Mouse (Mus musculus): ENCODE measurements around the gene F11r. TPM values are rescaled to one million over a fixed set of nuclear protein-coding genes. Genes with fewer than 3 reads are reported as not detected.

F11r gene
- polyA plus RNA-seq (2012; rRNA removed), result 108 and 149 TPM in 2 replicates

- peak; percentile 95 for DNase-seq
- 2% methylated on average over 46 of the region's 46 CpGs for WGBS
- TF ChIP-seq CTCF (IDR thresholded peaks at IDR 0.05; ENCODE audit: insufficient read depth, low read length), result no peak
- peak; percentile 97 for TF ChIP-seq POLR2A (IDR thresholded peaks at IDR 0.05; ENCODE audit: borderline replicate concordance, extremely low read depth, low read depth, low read length)
- peak within 1 kb of the TSS; percentile 82 for H3K4me3 ChIP-seq (replicated peaks; ENCODE audit: extremely low read depth, low read depth, low read length)
- H3K4me1 ChIP-seq (ENCODE audit: control insufficient read depth, insufficient read depth, low read length), result peaks cover 16% of the 10 kb centered on the region
Measured at GRCm38 (mm10) chr1:171437264-171438013, at the start of gene F11r. F11r (plus strand) TSS chr1:171437535.

GRCm38 (mm10) chr1:171388376-171389102 is 48.8 kb upstream of the F11r start, which contains the start of gene Arhgap30:
Arhgap30 (plus strand) TSS chr1:171388954.
- TF ChIP-seq POLR2A (IDR thresholded peaks at IDR 0.05; ENCODE audit: borderline replicate concordance, extremely low read depth, low read depth, low read length) (peak; percentile 56; the same call in 1 of the 2 replicates), CTCF (IDR thresholded peaks at IDR 0.05; ENCODE audit: insufficient read depth, low read length) (no peak)
- 62% methylated on average over 15 of the region's 15 CpGs for WGBS
- no peak for DNase-seq

DNA sequence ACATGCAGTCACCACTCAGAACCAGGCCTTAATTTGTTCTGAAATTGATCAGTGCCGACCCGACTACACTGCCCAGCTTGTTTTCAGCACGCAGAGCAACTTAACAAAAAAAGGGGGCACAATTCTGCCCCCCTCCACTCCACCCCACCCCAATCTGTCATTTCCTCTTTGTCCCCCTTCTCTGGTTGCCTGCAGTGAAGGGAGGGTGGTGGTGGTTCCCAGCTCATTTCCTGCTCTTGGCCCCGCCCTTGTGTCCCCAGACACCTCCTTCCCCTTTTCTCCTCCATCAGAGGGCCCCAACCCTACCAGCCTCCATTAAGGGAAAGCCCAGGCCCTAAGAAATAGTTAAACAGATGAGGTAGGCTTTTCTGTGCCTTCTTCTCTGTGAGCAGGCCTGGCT is 47.2 kb upstream of the F11r start:
- H3K4me3 ChIP-seq (replicated peaks; ENCODE audit: extremely low read depth, low read depth, low read length), result peak overlapping the region; percentile 43
- H3K4me1 ChIP-seq (ENCODE audit: control insufficient read depth, insufficient read depth, low read length), result no peaks in the 10 kb centered on the region
- TF ChIP-seq POLR2A (IDR thresholded peaks at IDR 0.05; ENCODE audit: borderline replicate concordance, extremely low read depth, low read depth, low read length), result no peak
- no peak for TF ChIP-seq CTCF (IDR thresholded peaks at IDR 0.05; ENCODE audit: insufficient read depth, low read length)
- 56% methylated on average over 4 of the region's 4 CpGs for WGBS
- no peak for DNase-seq

More at GRCm38 (mm10) chr1:171388376-171389102, 48.8 kb upstream of the F11r start, which contains the start of gene Arhgap30:
- Histone ChIP-seq H3K4me3 (replicated peaks; ENCODE audit: extremely low read depth, low read depth, low read length) (peak within 1 kb of the TSS; percentile 43), H3K4me1 (ENCODE audit: control insufficient read depth, insufficient read depth, low read length) (no peaks in the 10 kb centered on the region)

- WGBS, result 72% methylated on average over 4 of the region's 4 CpGs
- Histone ChIP-seq H3K4me3 (replicated peaks; ENCODE audit: extremely low read depth, low read depth, low read length) (no peak overlapping the region), H3K4me1 (ENCODE audit: control insufficient read depth, insufficient read depth, low read length) (no peaks in the 10 kb centered on the region)
- TF ChIP-seq CTCF (IDR thresholded peaks at IDR 0.05; ENCODE audit: insufficient read depth, low read length) (no peak), POLR2A (IDR thresholded peaks at IDR 0.05; ENCODE audit: borderline replicate concordance, extremely low read depth, low read depth, low read length) (no peak)
- DNase-seq, result no peak
Measured at GRCm38 (mm10) chr1:171401821-171402220, 35.5 kb upstream of the F11r start.

GRCm38 (mm10) chr1:171402991-171403390 is 34.3 kb upstream of the F11r start:
- H3K4me1 ChIP-seq (ENCODE audit: control insufficient read depth, insufficient read depth, low read length), result no peaks in the 10 kb centered on the region
- H3K4me3 ChIP-seq (replicated peaks; ENCODE audit: extremely low read depth, low read depth, low read length), result no peak overlapping the region
- no peak for DNase-seq
- TF ChIP-seq POLR2A (IDR thresholded peaks at IDR 0.05; ENCODE audit: borderline replicate concordance, extremely low read depth, low read depth, low read length), result no peak
- no peak for TF ChIP-seq CTCF (IDR thresholded peaks at IDR 0.05; ENCODE audit: insufficient read depth, low read length)
- 78% methylated on average over 9 of the region's 9 CpGs for WGBS

GRCm38 (mm10) chr1:171407263-171407662 is 30.1 kb upstream of the F11r start:
- TF ChIP-seq POLR2A (IDR thresholded peaks at IDR 0.05; ENCODE audit: borderline replicate concordance, extremely low read depth, low read depth, low read length), result no peak
- WGBS, result 74% methylated on average over 5 of the region's 5 CpGs
- DNase-seq, result no peak
- H3K4me3 ChIP-seq (replicated peaks; ENCODE audit: extremely low read depth, low read depth, low read length), result no peak overlapping the region
- H3K4me1 ChIP-seq (ENCODE audit: control insufficient read depth, insufficient read depth, low read length), result no peaks in the 10 kb centered on the region

DNA sequence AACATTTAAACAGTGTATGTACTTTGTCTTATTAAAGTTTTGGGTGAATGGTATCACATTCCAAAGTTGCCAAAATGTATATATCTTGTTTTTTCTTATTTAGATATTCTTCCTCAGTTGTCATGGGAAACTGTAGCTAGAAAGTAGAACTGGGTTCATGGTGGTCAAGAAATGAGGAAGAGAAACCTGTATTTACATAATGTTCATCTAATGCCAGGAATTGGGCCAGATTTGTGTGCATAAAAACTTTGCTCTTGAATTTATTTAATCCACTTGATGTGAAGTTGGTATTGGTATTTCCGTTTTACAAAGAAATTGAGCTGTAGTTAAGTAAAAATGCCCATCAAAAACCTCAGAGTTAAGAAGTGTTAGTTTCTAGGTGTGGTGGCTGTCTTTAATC is 27.1 kb upstream of the F11r start:
- 72% methylated on average over 1 of the region's 1 CpGs for WGBS
- no peak for DNase-seq
- TF ChIP-seq CTCF (IDR thresholded peaks at IDR 0.05; ENCODE audit: insufficient read depth, low read length) (no peak), POLR2A (IDR thresholded peaks at IDR 0.05; ENCODE audit: borderline replicate concordance, extremely low read depth, low read depth, low read length) (no peak)
- Histone ChIP-seq H3K4me3 (replicated peaks; ENCODE audit: extremely low read depth, low read depth, low read length) (no peak overlapping the region), H3K4me1 (ENCODE audit: control insufficient read depth, insufficient read depth, low read length) (0 out of 2 replicates have a peak, but pooled peaks cover 2% of the 10 kb centered on the region)

DNA sequence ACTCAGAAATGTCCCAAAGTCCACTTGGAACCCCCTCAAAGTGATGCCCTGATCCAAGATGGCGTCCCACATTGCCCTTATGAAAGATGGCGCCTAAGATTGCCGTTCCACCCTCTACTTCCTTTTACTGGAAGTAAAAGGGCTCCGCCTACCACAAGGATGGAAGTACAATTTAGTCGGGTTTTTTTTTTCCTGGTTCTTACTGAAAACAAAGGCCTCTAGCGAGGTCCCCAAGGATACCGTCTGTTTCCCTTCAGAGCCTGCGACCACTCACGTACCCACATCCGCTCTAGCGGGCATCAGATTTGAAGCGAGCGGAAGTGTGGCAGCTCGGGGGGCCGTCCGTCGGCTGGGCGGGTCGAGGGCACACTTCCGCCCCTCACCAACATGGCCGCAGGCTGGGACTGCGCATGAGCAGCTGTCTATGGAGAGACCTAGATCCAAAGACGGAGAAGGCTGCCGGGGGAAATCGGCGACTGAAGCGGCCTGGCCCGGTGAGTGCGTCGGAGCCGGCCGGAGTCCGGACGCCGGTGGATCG is 26.3 kb upstream of the F11r start, which contains the start of gene Usf1:
Usf1 (plus strand) TSS at position 367 of the 538 bp plus-strand sequence.
- WGBS, result under 1% methylated on average over 36 of the region's 36 CpGs

GRCm38 (mm10) chr1:171411492-171411941 is 25.8 kb upstream of the F11r start:
- TF ChIP-seq CTCF (IDR thresholded peaks at IDR 0.05; ENCODE audit: insufficient read depth, low read length), result no peak
- no peak for TF ChIP-seq POLR2A (IDR thresholded peaks at IDR 0.05; ENCODE audit: borderline replicate concordance, extremely low read depth, low read depth, low read length)
- no peak for DNase-seq
- WGBS, result under 1% methylated on average over 39 of the region's 39 CpGs
- peak overlapping the region; percentile 100 for H3K4me3 ChIP-seq (replicated peaks; ENCODE audit: extremely low read depth, low read depth, low read length)
- H3K4me1 ChIP-seq (ENCODE audit: control insufficient read depth, insufficient read depth, low read length), result 0 out of 2 replicates have a peak, but pooled peaks cover 2% of the 10 kb centered on the region

More for the DNA sequence above, 26.3 kb upstream of the F11r start, which contains the start of gene Usf1:
- Histone ChIP-seq H3K4me1 (ENCODE audit: control insufficient read depth, insufficient read depth, low read length) (0 out of 2 replicates have a peak, but pooled peaks cover 2% of the 10 kb centered on the region), H3K4me3 (replicated peaks; ENCODE audit: extremely low read depth, low read depth, low read length) (peak within 1 kb of the TSS; percentile 100)
- no peak for TF ChIP-seq CTCF (IDR thresholded peaks at IDR 0.05; ENCODE audit: insufficient read depth, low read length)
- peak; percentile 71; the same call in 1 of the 2 replicates for TF ChIP-seq POLR2A (IDR thresholded peaks at IDR 0.05; ENCODE audit: borderline replicate concordance, extremely low read depth, low read depth, low read length)
- DNase-seq, result peak; percentile 95
